Mouse (Mus musculus) hindbrain, embryonic 10.5 days (tissue): ENCODE measurements around the gene Slc4a1. TPM values are rescaled to one million over a fixed set of nuclear protein-coding genes. Genes with fewer than 3 reads are reported as not detected.

Experiments used
- DNase-seq: peaks from one replicate; pipeline ENCODE4 v3.0.0-alpha.2; 2017; ENCODE audit warnings: low spot score
- H3K27ac ChIP-seq: fragments of 300-500 bp; sonication (generic); 2 replicates; pipeline ENCODE4 v1.5.1; 2016; ENCODE audit warnings: mild to moderate bottlenecking, moderate library complexity
- H3K27me3 ChIP-seq: fragments of 300-500 bp; sonication (generic); 2 replicates; pipeline ENCODE4 v1.6.1; 2016; ENCODE audit warnings: mild to moderate bottlenecking; ENCODE audit not compliant: poor library complexity, insufficient read depth, severe bottlenecking
- H3K36me3 ChIP-seq: fragments of 300-500 bp; sonication (generic); 2 replicates; pipeline ENCODE4 v1.6.1; 2016; ENCODE audit warnings: mild to moderate bottlenecking, moderate library complexity
- H3K4me1 ChIP-seq: fragments of 300-500 bp; sonication (generic); replicated peaks from 2 replicates; pipeline ENCODE4 v1.6.1; 2016; ENCODE audit warnings: mild to moderate bottlenecking
- H3K4me3 ChIP-seq: fragments of 300-500 bp; sonication (generic); 2 replicates; pipeline ENCODE4 v1.5.1; 2016; ENCODE audit warnings: mild to moderate bottlenecking, moderate library complexity
- H3K9me3 ChIP-seq: fragments of 300-500 bp; sonication (generic); 2 replicates; pipeline ENCODE4 v1.6.1; 2016; ENCODE audit warnings: mild to moderate bottlenecking, moderate library complexity
- WGBS: fragments of 180-500 bp; shearing (Covaris S2); methylation state at CpG from one replicate; pipeline ENCODE4 v1.1.7; 2016; 5-methylcytosine and 5-hydroxymethylcytosine counted together
- polyA plus RNA-seq: library from polyadenylated mRNA; unstranded; fragments of >200 nt; fragmentation: Nextera tagmentation; extraction: Ambion mirVana; gene quantifications from 2 replicates; pipeline ENCODE4 v1.2.1, GENCODE M21; 2016

Slc4a1 gene
- polyA plus RNA-seq, 1 experiment from 2014 or later = 38.0 TPM

DNA sequence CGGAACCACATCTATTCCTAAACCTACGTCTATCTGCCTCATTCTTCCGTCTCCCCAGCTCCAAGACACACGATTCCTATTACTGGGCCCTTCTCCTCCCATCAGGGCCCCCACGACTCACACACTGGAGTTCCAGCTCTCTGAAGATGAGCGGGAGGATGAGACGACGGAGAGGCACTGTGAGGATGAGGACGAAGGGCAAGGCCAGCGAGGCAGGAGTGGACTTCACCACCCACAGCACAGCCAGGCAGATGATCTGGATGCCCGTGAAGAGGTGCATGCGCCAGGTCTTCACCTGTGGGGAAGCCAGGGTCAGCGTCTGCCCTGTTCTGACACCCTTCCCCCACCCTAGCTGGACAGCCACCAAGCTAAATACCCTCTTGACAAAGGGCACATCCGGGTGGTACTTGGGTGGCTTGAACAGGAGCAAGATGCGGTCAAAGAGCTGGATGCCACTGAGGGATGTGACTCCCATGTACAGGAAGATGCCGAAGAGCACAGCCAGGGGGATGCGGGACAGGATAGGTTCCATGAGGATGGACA is 15.0 kb downstream of the Slc4a1 start:
- 89% methylated on average over 17 of the region's 17 CpGs for WGBS
- no peaks in the 10 kb centered on the region for H3K36me3 ChIP-seq
- peaks cover 15% of the 10 kb centered on the region for H3K27me3 ChIP-seq
- DNase-seq = no peak
- H3K4me1 ChIP-seq = peaks cover 22% of the 10 kb centered on the region
- no peak overlapping the region for H3K27ac ChIP-seq
- no peaks in the 10 kb centered on the region for H3K9me3 ChIP-seq
- no peak overlapping the region for H3K4me3 ChIP-seq

DNA sequence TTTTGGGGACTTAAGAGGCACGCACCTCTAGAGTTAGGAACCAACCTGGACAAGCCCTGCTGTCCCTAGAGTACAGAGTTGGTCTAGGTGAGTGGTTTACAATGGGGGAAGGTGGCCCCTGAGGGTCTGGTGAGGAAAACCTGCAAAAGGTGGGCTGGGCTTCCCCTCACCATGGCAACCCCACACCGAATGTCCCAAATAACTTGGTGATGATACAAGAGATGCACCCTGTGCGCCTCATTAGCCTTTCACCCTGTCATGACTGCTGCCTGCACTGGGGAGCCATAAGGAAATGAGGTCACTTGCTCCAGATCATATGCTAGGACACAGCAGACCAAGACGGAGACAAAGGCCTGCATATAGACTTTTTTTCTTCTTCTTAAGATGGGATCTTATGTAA is 15.6 kb downstream of the Slc4a1 start:
- Histone ChIP-seq H3K36me3 (no peaks in the 10 kb centered on the region), H3K27me3 (peaks cover 14% of the 10 kb centered on the region)
- WGBS = 85% methylated on average over 4 of the region's 4 CpGs

DNA sequence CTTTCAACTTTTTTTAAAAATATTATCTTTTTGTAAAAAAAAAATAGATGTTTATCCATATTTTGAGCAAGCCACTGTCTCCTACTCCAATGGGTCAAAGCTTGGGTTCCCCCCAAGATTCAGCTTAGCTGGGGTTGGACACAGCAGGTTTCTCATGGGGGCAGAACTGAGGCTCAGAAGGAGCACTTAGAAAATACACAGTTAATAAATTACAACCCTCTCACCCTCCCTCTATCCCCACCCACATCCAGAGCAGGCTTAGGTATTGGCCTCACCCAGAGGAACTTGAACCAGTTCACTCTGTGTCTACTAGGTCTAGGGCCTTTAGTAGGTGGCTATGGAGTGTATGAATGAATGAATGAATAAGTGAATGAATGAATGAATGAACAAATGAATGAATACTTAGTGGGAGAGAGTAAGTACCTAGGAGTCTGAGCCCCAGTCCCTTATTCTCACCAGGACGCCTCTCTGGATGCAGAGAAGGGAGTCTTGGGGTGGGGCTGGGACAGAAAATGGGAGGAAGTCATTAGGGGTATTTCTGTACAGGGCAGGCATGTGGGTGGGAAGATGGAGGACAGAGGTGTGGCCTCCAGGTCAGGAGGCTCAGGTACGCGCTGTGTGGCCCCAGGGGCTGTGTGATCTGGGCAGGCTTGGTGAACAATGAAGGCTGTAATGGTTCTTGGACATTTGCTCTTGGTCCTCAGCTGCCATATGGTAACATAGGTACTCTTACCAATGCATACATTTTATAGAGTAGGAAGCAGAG is 16.6 kb downstream of the Slc4a1 start:
- Histone ChIP-seq H3K27ac (no peak overlapping the region), H3K4me3 (no peak overlapping the region), H3K27me3 (peaks cover 14% of the 10 kb centered on the region), H3K36me3 (no peaks in the 10 kb centered on the region), H3K4me1 (peaks cover 22% of the 10 kb centered on the region), H3K9me3 (no peaks in the 10 kb centered on the region)
- WGBS = 96% methylated on average over 3 of the region's 3 CpGs
- DNase-seq = no peak

More for the DNA sequence above, 15.6 kb downstream of the Slc4a1 start:
- peaks cover 22% of the 10 kb centered on the region for H3K4me1 ChIP-seq
- H3K9me3 ChIP-seq = no peaks in the 10 kb centered on the region
- H3K27ac ChIP-seq = no peak overlapping the region
- DNase-seq = no peak
- H3K4me3 ChIP-seq = no peak overlapping the region

DNA sequence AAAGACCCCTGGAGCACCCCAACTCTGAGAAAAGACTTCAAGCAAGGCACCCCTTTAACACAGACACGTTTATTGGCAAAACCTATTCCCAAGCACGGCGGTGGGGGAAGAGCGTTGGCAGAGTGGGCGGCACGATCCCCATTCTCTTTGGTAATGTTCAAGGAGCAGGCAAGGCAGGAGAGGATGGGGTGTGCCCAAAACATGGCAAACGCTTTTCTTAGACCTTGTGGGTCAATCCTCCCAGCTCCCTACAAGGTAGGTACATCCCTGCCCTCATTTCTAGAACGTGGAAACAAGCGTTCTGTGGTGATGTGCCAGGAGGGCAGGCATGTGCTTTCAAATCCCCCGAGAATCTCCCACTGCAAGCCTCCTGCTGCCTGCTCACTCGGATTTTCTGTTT is 17.2 kb downstream of the Slc4a1 start:
- H3K27ac ChIP-seq = no peak overlapping the region
- 84% methylated on average over 11 of the region's 11 CpGs for WGBS
- no peaks in the 10 kb centered on the region for H3K36me3 ChIP-seq

DNA sequence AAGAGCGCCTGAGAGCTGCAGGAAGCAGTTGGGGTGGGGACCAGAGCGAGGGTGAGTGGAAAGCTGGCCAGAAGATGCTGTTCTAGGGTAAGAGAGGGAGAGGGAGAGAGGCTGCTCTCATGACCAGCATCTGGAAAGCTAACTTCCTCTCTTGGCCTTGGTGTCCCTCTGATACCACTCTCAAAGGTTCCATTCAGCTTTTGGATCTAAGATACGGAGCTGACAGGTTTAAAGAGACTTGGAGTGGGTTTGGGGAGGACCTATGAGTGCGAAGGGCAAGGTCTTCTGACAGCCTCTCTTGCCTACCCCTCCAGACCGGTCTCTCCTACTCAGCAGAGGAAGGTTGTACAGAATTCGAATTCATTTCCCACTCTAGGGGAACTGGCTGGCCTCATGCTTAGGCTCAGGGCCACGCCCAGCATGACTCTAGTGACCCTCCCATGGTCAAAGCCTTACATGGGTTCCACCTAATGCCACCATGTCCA is 17.9 kb downstream of the Slc4a1 start:
- Histone ChIP-seq H3K4me3 (no peak overlapping the region), H3K27me3 (peaks cover 12% of the 10 kb centered on the region), H3K36me3 (no peaks in the 10 kb centered on the region), H3K27ac (no peak overlapping the region), H3K4me1 (peaks cover 21% of the 10 kb centered on the region), H3K9me3 (no peaks in the 10 kb centered on the region)
- no peak for DNase-seq
- 87% methylated on average over 7 of the region's 7 CpGs for WGBS

More for the DNA sequence above, 17.2 kb downstream of the Slc4a1 start:
- peaks cover 14% of the 10 kb centered on the region for H3K27me3 ChIP-seq
- H3K4me3 ChIP-seq = no peak overlapping the region
- DNase-seq = no peak
- H3K9me3 ChIP-seq = no peaks in the 10 kb centered on the region
- peaks cover 22% of the 10 kb centered on the region for H3K4me1 ChIP-seq

DNA sequence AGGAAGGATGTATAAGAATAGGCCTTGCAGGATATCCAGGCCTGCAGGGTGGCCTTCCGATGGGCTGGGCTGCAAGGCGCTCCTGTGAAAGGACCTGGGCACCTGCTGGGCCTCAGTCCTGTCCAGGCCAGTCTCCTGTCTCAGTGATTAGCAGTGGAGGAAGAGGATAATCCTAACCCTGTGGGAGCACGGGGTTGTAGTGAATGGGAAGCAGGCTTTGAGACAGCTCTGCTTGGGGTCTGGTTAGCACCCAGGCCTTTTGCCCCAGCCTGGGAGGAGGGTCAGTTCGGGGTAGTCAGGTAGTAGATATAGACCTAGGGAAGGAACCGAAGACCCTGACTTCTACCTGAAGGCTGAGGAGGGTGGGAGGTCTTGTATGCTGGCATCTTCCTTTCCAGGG is 18.3 kb downstream of the Slc4a1 start:
- H3K4me3 ChIP-seq = no peak overlapping the region
- no peak for DNase-seq
- no peaks in the 10 kb centered on the region for H3K9me3 ChIP-seq
- no peak overlapping the region for H3K27ac ChIP-seq
- H3K27me3 ChIP-seq = peaks cover 7% of the 10 kb centered on the region
- 65% methylated on average over 5 of the region's 5 CpGs for WGBS
- peaks cover 19% of the 10 kb centered on the region for H3K4me1 ChIP-seq
- H3K36me3 ChIP-seq = no peaks in the 10 kb centered on the region

DNA sequence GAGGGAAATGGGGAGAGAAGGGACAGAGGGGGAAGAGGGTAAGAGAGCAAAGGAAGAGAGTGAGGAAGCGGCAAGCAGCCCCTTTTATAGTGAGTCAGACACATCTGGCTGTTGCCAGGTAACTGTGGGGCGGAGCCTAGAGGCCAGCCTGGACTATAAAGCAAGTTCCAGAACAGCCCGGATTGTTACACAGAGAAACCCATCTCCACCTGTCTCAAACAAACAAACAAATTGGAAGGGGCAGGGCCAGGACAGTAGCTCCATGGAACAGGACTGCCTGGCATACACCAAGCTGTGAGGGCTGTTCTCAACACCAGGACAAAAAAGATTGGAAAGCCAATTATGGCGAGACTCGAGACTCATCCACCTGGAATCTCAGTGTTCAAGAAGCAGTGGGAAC is 19.1 kb downstream of the Slc4a1 start:
- H3K4me1 ChIP-seq = peaks cover 15% of the 10 kb centered on the region
- 75% methylated on average over 5 of the region's 5 CpGs for WGBS
- no peak overlapping the region for H3K4me3 ChIP-seq
- no peak overlapping the region for H3K27ac ChIP-seq
- no peaks in the 10 kb centered on the region for H3K9me3 ChIP-seq
- no peaks in the 10 kb centered on the region; the same call in 1 of the 2 replicates for H3K27me3 ChIP-seq
- no peaks in the 10 kb centered on the region for H3K36me3 ChIP-seq
- DNase-seq = no peak

DNA sequence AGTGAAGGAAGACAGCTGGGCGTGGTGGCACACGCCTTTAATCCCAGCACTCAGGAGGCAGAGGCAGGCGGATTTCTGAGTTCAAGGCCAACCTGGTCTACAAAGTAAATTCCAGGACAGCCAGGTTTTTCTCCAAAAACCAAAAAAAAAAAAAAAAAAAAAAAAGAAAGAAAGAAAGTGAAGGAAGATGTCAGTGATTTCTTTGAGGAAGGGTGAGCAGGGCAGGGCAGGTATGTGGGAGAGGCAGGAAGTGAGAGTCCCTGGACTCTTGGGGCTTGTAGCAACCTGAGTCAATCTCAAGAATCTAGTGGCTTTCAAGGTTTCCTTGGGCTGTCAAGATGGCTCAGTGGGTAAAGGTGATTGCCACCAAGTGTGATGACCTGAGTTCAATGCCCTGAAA is 21.5 kb downstream of the Slc4a1 start:
- no peaks in the 10 kb centered on the region for H3K27me3 ChIP-seq
- no peaks in the 10 kb centered on the region for H3K9me3 ChIP-seq
- no peak overlapping the region for H3K4me3 ChIP-seq
- no peaks in the 10 kb centered on the region for H3K36me3 ChIP-seq
- no peak for DNase-seq
- 90% methylated on average over 3 of the region's 3 CpGs for WGBS
- H3K27ac ChIP-seq = no peak overlapping the region
- peaks cover 11% of the 10 kb centered on the region for H3K4me1 ChIP-seq

DNA sequence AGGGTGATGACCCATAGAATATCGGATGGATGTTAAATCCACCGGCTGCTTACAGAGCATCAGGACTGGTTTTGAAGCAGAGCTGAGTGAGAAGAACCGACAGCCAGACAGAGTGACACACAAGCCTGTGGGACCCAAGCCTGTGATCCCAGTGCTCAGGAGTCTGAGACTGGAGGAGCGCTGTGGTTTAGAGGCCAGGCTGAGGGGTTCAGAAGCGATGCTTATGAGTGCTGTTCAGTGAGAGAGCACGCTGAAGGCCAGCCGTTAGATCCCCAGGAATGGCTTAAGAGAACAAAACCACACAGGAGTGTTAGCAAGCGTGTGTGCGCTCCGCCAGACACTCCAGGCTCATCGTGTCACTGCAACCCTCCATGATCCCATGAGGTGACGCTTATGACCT is 23.3 kb downstream of the Slc4a1 start:
- Histone ChIP-seq H3K27me3 (no peaks in the 10 kb centered on the region), H3K4me1 (peaks cover 11% of the 10 kb centered on the region), H3K4me3 (no peak overlapping the region), H3K27ac (peak overlapping the region; percentile 35; the same call in 1 of the 2 replicates), H3K36me3 (no peaks in the 10 kb centered on the region), H3K9me3 (no peaks in the 10 kb centered on the region)
- DNase-seq = no peak
- WGBS = 72% methylated on average over 12 of the region's 12 CpGs

DNA sequence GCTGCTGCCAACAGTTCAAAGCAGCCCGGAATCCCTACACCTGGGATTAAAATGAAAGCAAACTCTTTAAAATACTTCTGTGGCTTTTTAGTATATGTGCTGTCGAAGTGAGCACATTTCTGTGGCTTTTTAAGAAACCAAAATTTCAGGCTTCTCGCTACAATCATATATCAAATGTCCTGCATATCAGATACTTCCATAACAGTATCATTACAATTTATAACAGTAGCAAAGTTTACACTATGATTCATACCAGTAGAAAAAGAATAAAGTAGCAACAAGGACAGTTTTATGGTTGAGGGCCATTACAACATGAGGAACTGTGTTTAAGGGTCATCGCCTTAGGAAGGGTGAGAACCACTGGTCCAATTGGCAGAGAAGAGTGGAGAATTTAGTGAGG is 24.9 kb downstream of the Slc4a1 start:
- Histone ChIP-seq H3K36me3 (no peaks in the 10 kb centered on the region), H3K9me3 (no peaks in the 10 kb centered on the region), H3K27me3 (no peaks in the 10 kb centered on the region), H3K27ac (no peak overlapping the region), H3K4me1 (peaks cover 6% of the 10 kb centered on the region; the same call in 1 of the 2 replicates), H3K4me3 (no peak overlapping the region)
- 94% methylated on average over 4 of the region's 4 CpGs for WGBS
- no peak for DNase-seq

DNA sequence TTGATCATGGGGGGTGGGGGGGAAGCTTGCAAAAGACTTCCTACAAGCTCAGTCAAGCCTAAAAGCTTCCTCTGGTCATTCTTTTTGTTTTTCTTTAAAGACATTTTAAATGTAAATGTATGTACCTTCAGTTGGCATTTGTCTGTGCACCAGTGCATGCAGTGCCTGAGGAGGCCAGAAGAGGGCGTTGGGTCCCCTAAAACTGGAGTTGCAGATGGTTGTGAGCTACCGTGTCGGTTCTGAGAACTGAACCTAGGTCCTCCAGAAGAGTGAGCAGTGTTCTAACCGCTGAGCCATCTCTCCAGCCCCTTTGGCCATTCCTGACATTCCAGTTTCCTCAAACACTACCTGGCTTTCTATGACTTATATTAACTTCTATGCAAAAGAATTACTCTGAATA is 26.4 kb downstream of the Slc4a1 start:
- no peak overlapping the region for H3K27ac ChIP-seq
- no peaks in the 10 kb centered on the region for H3K36me3 ChIP-seq
- no peak overlapping the region for H3K4me3 ChIP-seq
- H3K9me3 ChIP-seq = no peaks in the 10 kb centered on the region
- no peaks in the 10 kb centered on the region for H3K27me3 ChIP-seq
- WGBS = 62% methylated on average over 4 of the region's 4 CpGs
- peaks cover 10% of the 10 kb centered on the region for H3K4me1 ChIP-seq
- DNase-seq = no peak

DNA sequence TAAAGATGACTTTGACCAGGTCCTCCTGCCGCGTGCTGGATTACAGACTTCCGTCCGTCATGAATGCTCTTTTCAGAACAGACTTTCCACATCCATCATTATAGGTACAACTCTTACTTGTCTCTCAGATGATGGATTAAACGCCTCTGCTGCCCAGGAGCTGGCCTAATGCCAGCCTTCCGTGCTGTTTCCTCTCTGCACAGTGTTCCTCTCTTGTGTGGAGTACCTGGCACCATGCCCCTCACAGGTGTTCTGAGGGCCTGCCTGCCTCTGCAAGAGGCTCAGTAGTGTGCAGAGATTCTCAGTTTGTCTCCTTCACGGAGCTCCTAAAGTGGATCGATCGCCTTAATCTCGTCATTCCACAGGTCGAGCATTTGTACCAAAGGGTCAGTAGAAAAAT is 26.8 kb downstream of the Slc4a1 start:
- no peak for DNase-seq
- H3K4me1 ChIP-seq = peaks cover 10% of the 10 kb centered on the region
- WGBS = 82% methylated on average over 11 of the region's 11 CpGs

DNA sequence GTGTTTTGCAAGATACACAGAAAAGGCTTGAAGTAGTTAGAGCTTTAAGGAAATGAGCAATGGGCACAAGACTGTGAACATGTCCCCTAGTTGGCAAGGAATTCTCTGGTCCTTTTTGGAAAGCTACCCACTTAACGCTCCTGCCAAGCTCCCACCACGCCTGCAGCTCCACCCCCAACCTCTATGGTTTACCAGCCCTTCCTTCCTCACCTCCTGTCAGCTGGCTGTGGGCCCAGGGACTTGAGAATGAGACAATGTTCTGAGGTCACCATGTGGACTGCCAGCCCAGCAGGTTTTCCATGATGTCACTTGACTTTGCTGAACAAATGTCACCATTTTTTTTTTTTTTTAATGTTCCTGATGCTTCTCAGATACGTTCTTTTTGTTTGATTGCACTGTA is 27.4 kb downstream of the Slc4a1 start:
- no peak for DNase-seq
- WGBS = 65% methylated on average over 3 of the region's 3 CpGs

More for the DNA sequence above, 26.8 kb downstream of the Slc4a1 start:
- Histone ChIP-seq H3K9me3 (no peaks in the 10 kb centered on the region), H3K27ac (no peak overlapping the region), H3K36me3 (no peaks in the 10 kb centered on the region), H3K4me3 (no peak overlapping the region), H3K27me3 (no peaks in the 10 kb centered on the region)

More for the DNA sequence above, 27.4 kb downstream of the Slc4a1 start:
- no peak overlapping the region for H3K4me3 ChIP-seq
- H3K9me3 ChIP-seq = no peaks in the 10 kb centered on the region
- no peaks in the 10 kb centered on the region for H3K27me3 ChIP-seq
- no peak overlapping the region for H3K27ac ChIP-seq
- H3K36me3 ChIP-seq = no peaks in the 10 kb centered on the region
- peaks cover 10% of the 10 kb centered on the region for H3K4me1 ChIP-seq
